Mouse (Mus musculus): ENCODE data around the gene Hmgn3.
"Not testable (repeated sequence)": the region's sequence is repeated elsewhere in the genome, so short reads cannot be mapped to it uniquely, and the experiment has no call there.

Hmgn3 gene

GRCm38 (mm10) chr9:83146446-83147188, at the start of gene Hmgn3:
TSS of gene Hmgn3 (minus strand) at chr9:83146685.
- peak; percentile 72 to 73 for DNase-seq

GRCm38 (mm10) chr9:83195765-83196164, 49.3 kb upstream of the Hmgn3 start:
- DNase-seq: no peak

- no peak for DNase-seq
Measured at GRCm38 (mm10) chr9:83195007-83195406, 48.5 kb upstream of the Hmgn3 start.

- DNase-seq: no peak
Measured at GRCm38 (mm10) chr9:83187752-83188151, 41.3 kb upstream of the Hmgn3 start.

- peak; percentile 46 to 53 for DNase-seq
Measured at GRCm38 (mm10) chr9:83145591-83146445, 667 bp downstream of the Hmgn3 start.

GRCm38 (mm10) chr9:83129831-83130230, 16.7 kb downstream of the Hmgn3 start:
- no peak for DNase-seq

GRCm38 (mm10) chr9:83127840-83128239, 18.6 kb downstream of the Hmgn3 start:
- DNase-seq: no peak

GRCm38 (mm10) chr9:83126482-83126881, 20.0 kb downstream of the Hmgn3 start:
- not testable (repeated sequence) for DNase-seq

GRCm38 (mm10) chr9:83119211-83119610, 27.3 kb downstream of the Hmgn3 start:
- no peak for DNase-seq

GRCm38 (mm10) chr9:83117486-83117885, 29.0 kb downstream of the Hmgn3 start:
- no peak for DNase-seq

- no peak for DNase-seq
Measured at GRCm38 (mm10) chr9:83116774-83117474, 29.6 kb downstream of the Hmgn3 start.

- DNase-seq: no peak
Measured at GRCm38 (mm10) chr9:83115676-83116075, 30.8 kb downstream of the Hmgn3 start.

- peak; percentile 54 to 64 for DNase-seq
Measured at GRCm38 (mm10) chr9:83113800-83114217, 32.7 kb downstream of the Hmgn3 start.

GRCm38 (mm10) chr9:83112305-83112768, 34.1 kb downstream of the Hmgn3 start:
- DNase-seq: peak; percentile 56 to 65

- DNase-seq: peak; percentile 40 to 43
Measured at GRCm38 (mm10) chr9:83111789-83112188, 34.7 kb downstream of the Hmgn3 start.

GRCm38 (mm10) chr9:83111117-83111686, 35.3 kb downstream of the Hmgn3 start:
- peak; percentile 16 to 17 for DNase-seq

- DNase-seq: peak in 1 of 2 experiments; percentile 7
Measured at GRCm38 (mm10) chr9:83110406-83111116, 35.9 kb downstream of the Hmgn3 start.

GRCm38 (mm10) chr9:83109705-83110104, 36.8 kb downstream of the Hmgn3 start:
- DNase-seq: no peak

- no peak for DNase-seq
Measured at GRCm38 (mm10) chr9:83108821-83109220, 37.7 kb downstream of the Hmgn3 start.

- DNase-seq: no peak
Measured at GRCm38 (mm10) chr9:83103785-83104184, 42.7 kb downstream of the Hmgn3 start.

- no peak for DNase-seq
Measured at GRCm38 (mm10) chr9:83101691-83102090, 44.8 kb downstream of the Hmgn3 start.

GRCm38 (mm10) chr9:83100786-83101185, 45.7 kb downstream of the Hmgn3 start:
- DNase-seq: no peak

All from B cell, adult 2 months (primary cell).